Mouse (Mus musculus) E14TG2a.4 (cell line): Measurements from ENCODE around the gene Mms19.

Experiments
- H3K27me3 ChIP-seq: 2 replicates; pipeline ENCODE4 v1.6.1; 2014; ENCODE audit warnings: low read length, control low read depth; ENCODE audit not compliant: insufficient read depth
- H3K36me3 ChIP-seq: 2 replicates; pipeline ENCODE4 v1.6.1; 2014; ENCODE audit warnings: low read length, control low read depth; ENCODE audit not compliant: insufficient read depth
- H3K4me1 ChIP-seq: replicated peaks from 2 replicates; pipeline ENCODE4 v1.6.1; 2014; ENCODE audit warnings: low read depth, low read length, control low read depth
- H3K4me3 ChIP-seq: replicated peaks from 2 replicates; pipeline ENCODE4 v1.5.1; 2014; ENCODE audit warnings: mild to moderate bottlenecking, low read length
- H3K9me3 ChIP-seq: 2 replicates; pipeline ENCODE4 v1.6.1; 2014; ENCODE audit warnings: low read length, control low read depth
- CTCF ChIP-seq: conservative IDR thresholded peaks from 2 replicates; pipeline ENCODE4 v1.5.1; 2014; ENCODE audit warnings: low read length
- NANOG ChIP-seq: IDR thresholded peaks from 2 replicates; pipeline ENCODE4 v1.6.1; 2014; ENCODE audit warnings: borderline replicate concordance, low read length, mixed read lengths
- POU5F1 ChIP-seq: IDR thresholded peaks from 2 replicates; pipeline ENCODE4 v1.6.1; 2014; ENCODE audit warnings: low read length, borderline replicate concordance

The Mms19 gene

DNA sequence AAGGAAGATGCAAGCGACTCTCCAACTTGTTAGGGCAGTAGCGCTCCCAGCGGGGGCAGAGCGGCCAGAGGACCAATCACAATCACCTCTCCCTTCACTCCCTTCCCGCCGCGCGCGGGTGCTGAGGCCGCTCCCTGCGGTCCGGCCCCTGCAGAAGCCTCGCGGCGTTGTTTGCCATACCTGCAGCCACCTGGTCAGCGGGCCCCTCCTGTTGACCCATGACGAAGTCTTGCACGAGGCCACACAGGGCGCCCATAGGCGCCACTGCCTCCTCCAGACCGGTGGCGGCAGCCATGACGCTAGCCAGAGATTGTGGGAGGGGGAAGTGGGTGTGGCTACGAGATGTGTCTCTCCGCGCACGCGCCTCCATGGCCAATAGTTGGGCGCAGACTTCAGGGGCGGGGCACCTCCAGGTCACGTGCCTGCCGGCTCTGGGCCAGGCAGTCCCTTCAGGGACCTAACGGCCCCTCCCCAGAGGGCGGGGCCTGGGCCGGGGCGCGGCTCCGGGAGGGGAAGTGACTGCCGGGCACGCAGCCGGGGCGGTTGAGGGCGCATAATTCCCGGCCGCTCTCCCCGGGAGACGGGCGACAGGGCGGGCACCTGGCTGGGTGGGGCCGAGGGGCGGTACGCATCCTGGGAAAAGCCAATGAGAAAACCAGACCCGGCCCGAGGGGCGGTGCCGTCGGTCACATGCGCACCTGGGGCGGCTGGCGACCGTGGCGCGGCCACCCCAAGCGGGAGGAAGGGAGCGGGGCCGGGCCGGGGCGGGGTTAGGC, at the start of gene Mms19:
Gene Mms19 (minus strand): TSS at position 339 of the 776 bp plus-strand sequence.
- TF ChIP-seq POU5F1 (no peak), CTCF (no peak), NANOG (no peak)
- H3K4me3 ChIP-seq: peak within 1 kb of the TSS; percentile 100

DNA sequence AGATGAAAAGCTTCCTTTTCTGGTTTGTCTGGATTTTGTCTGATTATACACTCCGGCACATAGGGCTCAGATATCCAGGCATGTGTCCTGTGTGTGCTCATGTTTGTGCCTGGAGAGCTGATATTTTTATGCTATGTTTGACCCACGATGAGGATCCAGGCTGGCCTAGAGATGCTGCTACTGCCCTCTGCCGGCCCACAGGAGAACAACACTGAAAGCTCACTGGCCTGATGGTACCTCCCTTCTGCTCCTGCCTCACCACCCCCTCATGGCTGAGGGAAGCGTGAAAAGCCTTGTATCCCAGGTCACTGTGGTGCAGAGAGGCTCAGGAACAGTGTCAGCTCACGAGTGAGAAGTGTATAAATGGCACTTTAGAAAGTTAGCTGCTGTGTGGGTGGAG, 45.2 kb upstream of the Mms19 start:
- Histone ChIP-seq H3K9me3 (no peaks in the 10 kb centered on the region), H3K27me3 (no peaks in the 10 kb centered on the region), H3K36me3 (no peaks in the 10 kb centered on the region), H3K4me1 (peaks cover 36% of the 10 kb centered on the region), H3K4me3 (no peak overlapping the region)
- peak; percentile 93 for TF ChIP-seq CTCF
- TF ChIP-seq POU5F1: no peak

More for the DNA sequence above, at the start of gene Mms19:
- H3K9me3 ChIP-seq: no peaks in the 10 kb centered on the region
- peaks cover 78% of the 10 kb centered on the region for H3K4me1 ChIP-seq
- peaks cover 11% of the 10 kb centered on the region for H3K27me3 ChIP-seq
- peaks cover 26% of the 10 kb centered on the region for H3K36me3 ChIP-seq

DNA sequence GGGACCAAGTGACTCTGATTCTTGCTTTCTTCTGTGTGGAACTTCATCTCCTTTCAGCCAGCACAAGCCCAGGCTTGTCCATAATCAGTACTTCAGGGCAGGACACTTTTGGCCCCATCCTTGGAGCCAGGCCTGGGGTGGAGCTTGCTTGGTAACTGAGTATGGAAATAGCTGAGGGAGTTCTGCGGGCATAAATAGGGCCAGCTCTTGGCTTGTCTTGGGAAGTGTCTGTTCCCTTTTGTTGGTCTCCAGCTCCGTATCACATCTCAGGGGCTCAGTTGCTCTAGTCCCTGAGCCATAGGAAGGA, 41.5 kb upstream of the Mms19 start:
- Histone ChIP-seq H3K27me3 (no peaks in the 10 kb centered on the region), H3K36me3 (no peaks in the 10 kb centered on the region), H3K4me1 (peaks cover 60% of the 10 kb centered on the region), H3K4me3 (peak overlapping the region; percentile 5), H3K9me3 (no peaks in the 10 kb centered on the region)
- TF ChIP-seq NANOG: no peak

DNA sequence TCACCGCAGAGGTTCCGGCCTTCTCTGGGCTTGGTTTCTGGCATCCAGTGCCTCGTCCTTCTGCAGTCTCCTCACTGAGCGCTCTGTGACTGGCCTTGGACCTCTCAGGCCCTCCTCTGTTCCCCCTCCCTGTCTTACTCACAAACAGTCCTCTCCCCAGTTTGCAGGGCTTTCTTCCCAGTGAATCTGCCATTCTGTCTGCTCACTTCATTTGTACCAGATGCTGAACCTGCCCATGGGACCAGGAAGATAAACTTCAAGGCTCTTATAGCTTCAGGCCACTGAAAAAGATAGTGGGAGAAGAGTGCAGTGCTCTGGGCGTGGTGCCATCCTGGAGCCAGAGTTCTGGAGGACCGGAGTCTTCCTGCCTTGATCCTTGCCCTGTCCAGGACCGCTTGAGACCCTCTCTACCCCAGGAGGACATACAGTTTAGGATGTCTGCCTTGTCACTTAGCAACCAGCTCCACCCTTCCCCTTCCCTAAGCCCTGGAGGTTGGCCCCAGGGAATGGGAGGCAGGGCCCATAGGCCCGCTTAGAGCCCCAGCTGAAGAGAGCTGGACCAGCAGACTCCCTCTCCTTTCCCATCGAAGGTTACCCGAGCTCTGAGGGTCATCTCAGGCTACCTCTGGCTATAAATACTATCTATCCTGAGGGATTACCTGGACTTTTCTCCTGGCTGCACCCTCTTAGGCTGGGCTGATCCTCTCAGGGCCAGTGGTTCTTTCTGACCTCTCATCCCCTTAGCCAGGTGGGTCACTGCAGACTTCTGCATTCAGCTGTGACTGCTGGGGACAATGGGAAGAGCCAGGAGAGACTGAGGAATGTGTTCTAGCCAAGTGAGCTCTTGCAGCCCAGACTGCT, 41.0 kb upstream of the Mms19 start:
- Histone ChIP-seq H3K4me3 (peak overlapping the region; percentile 5), H3K27me3 (no peaks in the 10 kb centered on the region), H3K4me1 (peaks cover 66% of the 10 kb centered on the region), H3K36me3 (no peaks in the 10 kb centered on the region), H3K9me3 (no peaks in the 10 kb centered on the region)
- TF ChIP-seq POU5F1: no peak
- TF ChIP-seq CTCF: no peak
- TF ChIP-seq NANOG: no peak

DNA sequence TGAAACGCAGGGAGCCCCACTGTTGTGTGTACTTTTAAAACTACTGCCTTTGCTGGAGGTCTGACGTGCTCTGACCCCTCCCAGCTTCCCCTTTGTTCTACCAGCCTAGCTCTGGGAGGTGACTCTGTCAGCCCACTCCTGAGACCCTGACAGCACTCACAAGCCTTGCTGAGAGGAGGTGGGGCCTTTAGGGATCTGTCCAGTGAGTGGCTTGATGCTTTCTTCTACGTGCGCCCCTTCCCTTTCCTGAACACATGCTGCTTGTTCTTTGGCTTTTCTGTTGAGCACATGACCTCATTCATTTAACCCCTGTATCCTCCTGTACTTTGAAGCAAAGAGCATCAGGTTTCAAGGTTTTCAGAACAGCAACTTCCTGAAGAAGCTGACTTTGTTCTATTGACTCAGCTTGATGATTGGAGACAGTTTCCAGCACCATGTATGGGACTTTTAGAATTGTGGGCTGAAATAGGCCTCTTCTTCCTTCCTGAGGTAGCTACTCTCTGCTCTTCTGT, 38.1 kb upstream of the Mms19 start:
- no peak overlapping the region for H3K4me3 ChIP-seq
- H3K27me3 ChIP-seq: no peaks in the 10 kb centered on the region
- TF ChIP-seq POU5F1 (no peak), NANOG (no peak), CTCF (no peak)
- peaks cover 76% of the 10 kb centered on the region for H3K4me1 ChIP-seq
- 0 out of 2 replicates have a peak, but pooled peaks cover 2% of the 10 kb centered on the region for H3K36me3 ChIP-seq
- no peaks in the 10 kb centered on the region for H3K9me3 ChIP-seq

DNA sequence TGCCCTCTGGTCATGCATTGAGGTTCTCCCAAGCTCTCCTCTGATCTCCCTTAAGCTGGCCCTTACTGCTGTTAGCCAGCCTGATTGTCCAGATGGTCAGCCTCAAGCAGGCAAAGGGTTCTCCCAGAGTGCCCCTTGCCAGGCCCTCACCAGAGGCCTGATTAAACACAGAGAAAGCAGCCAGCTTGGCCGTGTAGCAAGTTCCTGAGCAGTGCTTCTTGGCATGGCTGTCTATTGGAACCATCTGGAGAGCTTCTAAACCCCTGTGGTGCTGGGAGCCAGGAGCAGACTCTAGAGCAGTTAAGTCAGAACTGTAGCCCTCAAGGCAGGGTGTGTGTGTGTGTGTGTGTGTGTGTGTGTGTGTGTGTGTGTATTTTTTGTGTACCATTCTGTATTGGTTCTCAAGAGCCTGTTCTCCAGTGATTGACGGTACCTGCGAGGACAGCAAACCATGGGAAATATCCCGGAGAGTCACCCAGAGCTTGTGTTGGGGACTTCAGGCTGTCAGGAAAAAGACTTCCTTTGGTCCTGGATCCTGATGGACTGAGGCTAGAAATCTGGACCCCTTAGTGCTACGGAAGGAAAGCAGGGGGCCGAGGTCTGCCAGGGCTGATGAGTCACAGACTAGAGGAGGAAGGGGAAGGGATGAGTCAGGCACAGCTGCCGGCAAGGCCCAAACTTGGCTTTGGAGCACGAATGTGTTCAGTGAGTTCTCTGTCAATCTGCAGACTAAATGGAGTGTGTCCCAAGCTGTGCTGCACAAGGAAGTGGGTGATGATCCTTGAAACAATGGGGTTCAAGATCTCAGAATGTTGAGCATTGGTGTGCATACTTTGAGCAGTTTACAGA, 36.7 kb upstream of the Mms19 start:
- H3K27me3 ChIP-seq: no peaks in the 10 kb centered on the region
- H3K9me3 ChIP-seq: no peaks in the 10 kb centered on the region
- H3K4me3 ChIP-seq: no peak overlapping the region
- peaks cover 6% of the 10 kb centered on the region; the same call in 1 of the 2 replicates for H3K36me3 ChIP-seq
- H3K4me1 ChIP-seq: peaks cover 65% of the 10 kb centered on the region
- TF ChIP-seq POU5F1: no peak
- TF ChIP-seq NANOG: no peak
- TF ChIP-seq CTCF: no peak

DNA sequence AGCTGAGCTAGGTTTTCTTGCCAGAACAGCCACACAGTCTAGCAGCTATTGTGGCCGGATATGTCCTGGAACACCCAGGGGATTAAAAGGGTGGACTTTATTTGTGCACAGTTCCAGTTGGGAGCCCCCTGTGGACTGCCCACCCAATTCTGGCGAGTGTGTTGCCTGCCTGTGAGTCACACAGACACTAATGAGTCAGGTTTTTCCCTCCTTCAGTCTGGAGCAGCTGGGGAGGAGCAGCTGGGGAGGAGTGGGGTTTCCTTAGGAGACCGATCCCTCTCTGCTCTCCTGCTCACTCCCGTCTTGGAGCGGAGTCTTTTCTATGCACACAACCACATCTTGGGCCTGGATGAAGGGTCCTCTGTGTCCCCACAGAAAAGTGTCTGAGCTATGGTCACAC, 35.9 kb upstream of the Mms19 start:
- Histone ChIP-seq H3K4me3 (no peak overlapping the region), H3K36me3 (peaks cover 10% of the 10 kb centered on the region), H3K4me1 (peaks cover 57% of the 10 kb centered on the region), H3K27me3 (no peaks in the 10 kb centered on the region), H3K9me3 (no peaks in the 10 kb centered on the region)
- TF ChIP-seq NANOG (no peak), POU5F1 (no peak), CTCF (no peak)

DNA sequence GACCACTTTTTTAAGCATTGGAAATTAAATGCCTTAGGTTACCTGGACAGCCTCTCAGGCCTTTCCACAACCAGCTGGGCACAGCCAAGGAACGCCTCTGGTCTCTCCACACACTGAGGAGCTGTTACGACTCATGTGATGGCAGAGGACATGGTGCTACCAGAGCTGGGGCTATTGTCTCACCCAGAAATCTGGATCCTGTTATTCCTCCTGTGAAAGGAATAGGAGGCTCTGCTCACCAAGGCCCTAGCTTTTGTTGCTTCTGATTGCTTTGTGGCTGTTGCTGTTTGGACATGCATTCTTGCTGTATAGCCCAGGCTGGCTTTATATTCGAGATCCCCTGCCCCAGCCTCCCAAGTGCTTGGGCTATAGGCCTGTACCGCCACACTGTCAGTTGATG, 35.3 kb upstream of the Mms19 start:
- no peak for TF ChIP-seq NANOG
- TF ChIP-seq POU5F1: no peak
- TF ChIP-seq CTCF: no peak
- Histone ChIP-seq H3K4me3 (no peak overlapping the region), H3K9me3 (no peaks in the 10 kb centered on the region), H3K36me3 (peaks cover 16% of the 10 kb centered on the region), H3K4me1 (peaks cover 54% of the 10 kb centered on the region), H3K27me3 (no peaks in the 10 kb centered on the region)
